Mouse (Mus musculus) E14TG2a.4 (cell line): Measurements from ENCODE around the gene N4bp3.

Experiments used
- CTCF ChIP-seq: conservative IDR thresholded peaks from 2 replicates; pipeline ENCODE4 v1.5.1; 2014; ENCODE audit warnings: low read length
- NANOG ChIP-seq: IDR thresholded peaks from 2 replicates; pipeline ENCODE4 v1.6.1; 2014; ENCODE audit warnings: borderline replicate concordance, low read length, mixed read lengths
- POU5F1 ChIP-seq: IDR thresholded peaks from 2 replicates; pipeline ENCODE4 v1.6.1; 2014; ENCODE audit warnings: low read length, borderline replicate concordance

- TF ChIP-seq CTCF (no peak), POU5F1 (no peak), NANOG (no peak)
Measured at GRCm38 (mm10) chr11:51593849-51594248, 56.8 kb downstream of the N4bp3 start.
